Mouse (Mus musculus) ES-E14 (cell line): ENCODE measurements at regions not wholly inside any gene's neighbourhood (a gene's known extent, or its start where the extent isn't known, plus 50 kb on each side); places are given as distances from the start of the nearest gene placed in this dataset.

ENCODE experiments used
- DNase-seq: peaks from one replicate; pipeline ENCODE4 v3.0.0-alpha.2; 2013; ENCODE audit warnings: low read depth, low spot score
- H3K27ac ChIP-seq: 2 replicates; pipeline ENCODE4 v1.5.1; 2012; ENCODE audit warnings: low read depth, mild to moderate bottlenecking, low read length, moderate library complexity, mixed read lengths; ENCODE audit not compliant: poor library complexity, insufficient read depth, severe bottlenecking
- H3K36me3 ChIP-seq: 2 replicates; pipeline ENCODE4 v1.6.1; 2012; ENCODE audit warnings: mild to moderate bottlenecking, low read length, moderate library complexity, mixed read lengths; ENCODE audit not compliant: control insufficient read depth, poor library complexity, insufficient read depth, severe bottlenecking
- H3K4me1 ChIP-seq, 2 experiments: fragments of 150-350 bp in 1 of 2; sonication (generic) in 1 of 2; 2 replicates each; pipeline ENCODE4 v1.6.1; 2012; ENCODE audit warnings: low read length in 2 of 2, mild to moderate bottlenecking in 1 of 2, mixed read lengths in 1 of 2; ENCODE audit not compliant: control insufficient read depth in 2 of 2, insufficient read depth in 2 of 2, poor library complexity in 1 of 2
- H3K4me3 ChIP-seq, 2 experiments: fragments of 150-350 bp in 1 of 2; sonication (generic) in 1 of 2; 2 replicates each; pipeline ENCODE4 v1.5.1; 2012; ENCODE audit warnings: low read length in 2 of 2, low read depth in 1 of 2, mild to moderate bottlenecking in 1 of 2, mixed read lengths in 1 of 2; ENCODE audit not compliant: insufficient read depth in 1 of 2, poor library complexity in 1 of 2, severe bottlenecking in 1 of 2
- H3K9ac ChIP-seq: 2 replicates; pipeline ENCODE4 v1.6.1; 2012; ENCODE audit warnings: low read depth, mild to moderate bottlenecking, low read length, mixed read lengths; ENCODE audit not compliant: poor library complexity, insufficient read depth, severe bottlenecking
- H3K9me3 ChIP-seq: fragments of 150-350 bp; sonication (generic); 2 replicates; pipeline ENCODE4 v1.6.1; 2012; ENCODE audit warnings: low read depth, mild to moderate bottlenecking, low read length; ENCODE audit not compliant: control insufficient read depth, insufficient read depth
- CHD2 ChIP-seq: IDR thresholded peaks from 2 replicates; pipeline ENCODE4 v1.6.1; 2014; ENCODE audit warnings: mild to moderate bottlenecking, low read depth, low read length, inconsistent platforms
- HCFC1 ChIP-seq: IDR thresholded peaks from 2 replicates; pipeline ENCODE4 v1.6.1; 2012; ENCODE audit warnings: low read length, inconsistent platforms, borderline replicate concordance; ENCODE audit not compliant: insufficient read depth
- MAFK ChIP-seq: IDR thresholded peaks from 2 replicates; pipeline ENCODE4 v1.6.1; 2014; ENCODE audit warnings: mild to moderate bottlenecking, low read depth, low read length, inconsistent platforms; ENCODE audit not compliant: insufficient read depth
- ZC3H11A ChIP-seq: IDR thresholded peaks from 2 replicates; pipeline ENCODE4 v1.6.1; 2012; ENCODE audit warnings: low read depth, mild to moderate bottlenecking, inconsistent platforms, low read length, borderline replicate concordance
- ZNF384 ChIP-seq: IDR thresholded peaks from 2 replicates; pipeline ENCODE4 v1.6.1; 2012; ENCODE audit warnings: low read depth, low read length, inconsistent platforms
- in situ Hi-C, 2 experiments: fragments of 600-800 bp; cut with MboI; formaldehyde crosslinking; loops; one replicate each; pipeline ENCODE4 v1.15.1; 2025; ENCODE audit warnings: low sequenced_read_pairs in 2 of 2, inconsistent platforms in 1 of 2; ENCODE audit not compliant: unreplicated experiment in 2 of 2

- in situ Hi-C loops: no loop called here
- no peak overlapping the region for H3K4me3 ChIP-seq
- TF ChIP-seq ZNF384 (no peak), ZC3H11A (no peak), MAFK (no peak), CHD2 (no peak), HCFC1 (no peak)
- H3K27ac ChIP-seq: no peak overlapping the region
- H3K9me3 ChIP-seq: no peaks in the 10 kb centered on the region
- no peak overlapping the region for H3K9ac ChIP-seq
- H3K36me3 ChIP-seq: no peaks in the 10 kb centered on the region
- H3K4me1 ChIP-seq: no peaks in the 10 kb centered on the region
- no peak for DNase-seq
Measured at GRCm38 (mm10) chr14:98404026-98404425, 234.5 kb upstream of the Dach1 start.

GRCm38 (mm10) chr14:98387871-98388270 lies 218.3 kb upstream of the Dach1 start:
- in situ Hi-C loops: no loop called here
- no peaks in the 10 kb centered on the region for H3K4me1 ChIP-seq
- no peak for DNase-seq
- H3K4me3 ChIP-seq: no peak overlapping the region
- TF ChIP-seq ZC3H11A (no peak), MAFK (no peak)
- H3K9ac ChIP-seq: no peak overlapping the region
- H3K9me3 ChIP-seq: no peaks in the 10 kb centered on the region
- no peak overlapping the region for H3K27ac ChIP-seq
- H3K36me3 ChIP-seq: no peaks in the 10 kb centered on the region
